Mouse (Mus musculus) c-Kit-negative CD71-positive TER-119-positive erythroid progenitor cells, embryonic 14.5 days (primary cell): ENCODE measurements around the gene Syne1.

Experiments
- DNase-seq: peaks from one replicate; pipeline ENCODE4 v3.0.0-alpha.2; 2013; ENCODE audit warnings: low read depth, low spot score

Gene Syne1

DNA sequence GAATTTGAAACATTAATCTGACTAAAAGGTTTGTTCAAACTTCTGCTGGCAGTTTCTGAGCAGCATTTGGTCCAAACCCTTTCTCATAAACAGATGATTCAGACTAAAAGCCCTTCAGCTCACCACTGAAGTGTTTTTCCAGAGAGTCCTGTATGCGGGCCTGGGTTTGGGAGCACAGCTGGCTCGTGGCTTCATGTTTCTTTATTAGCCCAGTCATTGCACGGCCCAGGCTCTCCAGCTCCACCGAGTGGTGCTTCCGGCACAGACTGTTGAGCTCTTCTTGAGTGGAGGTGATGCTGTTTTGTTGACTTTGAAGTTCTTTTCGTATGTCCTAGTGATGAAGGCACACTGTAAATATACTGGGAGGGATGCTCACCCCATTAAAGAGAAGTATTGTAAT is 245.7 kb downstream of the Syne1 start:
- DNase-seq, result no peak

DNA sequence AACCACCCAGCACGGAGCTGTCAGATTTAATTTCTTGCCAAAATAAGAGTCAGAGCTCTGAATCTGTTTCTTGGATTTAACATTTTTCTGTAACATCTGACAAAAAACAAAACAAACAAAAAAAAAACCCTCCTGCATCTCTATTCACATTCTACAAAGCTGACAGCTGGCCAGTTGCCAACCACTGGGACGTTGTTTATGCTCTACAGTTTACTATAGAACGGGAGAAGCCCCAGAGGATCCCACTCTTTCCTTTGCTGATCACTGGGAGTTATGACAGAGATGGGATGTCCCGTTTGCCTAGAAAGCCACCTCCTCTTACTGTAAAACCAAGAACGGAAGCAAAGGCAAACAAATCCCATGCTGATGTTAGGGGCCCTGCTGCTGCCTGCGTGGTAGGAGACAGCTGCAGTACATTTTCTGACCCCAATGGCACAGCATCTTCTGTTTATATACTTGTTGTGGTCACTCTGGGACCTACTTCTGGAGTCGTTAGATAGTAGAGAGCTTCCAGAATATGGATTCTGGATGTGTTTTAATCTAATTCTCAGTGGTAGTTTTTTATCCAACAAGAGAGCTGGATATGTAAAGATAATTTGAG is 255.9 kb downstream of the Syne1 start:
- DNase-seq, result no peak

DNA sequence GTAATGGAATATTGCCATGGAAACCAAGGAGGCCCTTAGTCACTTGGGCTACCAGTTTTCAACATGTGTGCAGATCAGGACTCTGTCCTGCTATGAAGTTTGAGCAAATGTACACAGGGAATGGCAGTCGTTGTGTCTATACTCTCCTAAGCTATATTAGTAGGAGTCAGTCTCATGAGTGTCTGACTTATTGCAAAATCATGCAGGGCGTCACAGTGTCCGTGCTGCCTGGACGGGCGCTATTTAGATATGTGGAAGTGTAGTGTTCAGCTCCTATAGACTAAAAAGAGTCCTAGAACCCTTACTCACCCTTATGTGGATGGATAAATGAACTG is 261.7 kb downstream of the Syne1 start:
- DNase-seq, result no peak

DNA sequence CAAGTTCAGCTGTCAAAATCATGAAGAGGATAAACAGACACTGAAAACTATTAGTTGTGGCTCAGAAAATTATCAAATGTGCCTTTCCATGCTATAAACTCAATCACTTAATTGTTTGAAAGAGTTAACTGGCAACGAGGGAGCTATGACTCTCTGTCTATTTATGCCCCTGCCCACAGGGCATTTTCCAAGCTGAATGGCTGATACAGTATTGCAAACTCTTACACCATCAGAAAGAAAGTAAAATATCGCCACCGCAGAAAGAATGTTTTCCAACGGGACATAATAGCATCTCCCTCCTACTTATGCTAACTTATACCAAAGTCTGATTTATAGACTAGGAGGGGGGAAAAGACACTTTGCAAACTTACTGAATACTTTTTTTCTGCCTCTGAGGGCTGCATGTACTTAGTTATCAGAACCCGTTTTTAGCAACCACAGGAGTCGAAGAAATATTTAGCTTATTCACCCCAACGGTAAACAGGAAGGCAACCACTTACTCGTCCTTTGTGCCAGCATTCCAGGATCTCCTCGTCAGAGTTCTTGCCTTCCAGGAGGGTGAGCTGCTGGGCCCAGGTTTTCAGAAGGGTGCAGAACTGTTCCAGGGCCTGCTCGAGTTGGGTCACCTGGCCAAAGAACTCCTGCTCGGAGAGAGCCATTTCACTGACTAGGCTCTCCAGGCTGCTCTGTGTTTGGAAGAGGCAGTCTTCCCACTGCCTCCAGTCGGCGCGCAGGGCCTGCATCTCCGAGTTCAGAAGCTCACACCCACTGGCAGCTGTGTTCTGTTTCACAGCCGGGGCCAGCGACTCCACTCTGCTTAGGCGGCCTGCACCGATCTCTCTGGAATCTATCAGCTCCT is 262.3 kb downstream of the Syne1 start:
- DNase-seq, result no peak

DNA sequence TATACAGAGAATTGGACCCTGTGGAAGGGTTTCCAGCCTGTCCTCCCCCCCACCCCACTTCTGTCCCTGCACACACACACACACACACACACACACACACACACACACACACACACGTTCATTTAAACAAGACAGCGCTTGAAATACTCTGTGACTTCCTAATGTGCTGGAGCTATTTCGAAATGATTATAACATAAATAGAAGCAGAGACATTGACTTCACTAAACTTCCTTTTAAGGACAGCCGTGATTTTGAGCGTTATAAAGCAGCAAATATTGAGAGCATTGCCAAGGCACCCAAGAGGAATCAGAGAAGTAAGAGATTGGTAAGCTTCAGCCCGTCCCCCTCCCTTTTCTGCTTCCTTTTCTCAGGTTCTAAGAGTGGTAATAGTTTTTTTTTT is 263.0 kb downstream of the Syne1 start:
- DNase-seq, result no peak

DNA sequence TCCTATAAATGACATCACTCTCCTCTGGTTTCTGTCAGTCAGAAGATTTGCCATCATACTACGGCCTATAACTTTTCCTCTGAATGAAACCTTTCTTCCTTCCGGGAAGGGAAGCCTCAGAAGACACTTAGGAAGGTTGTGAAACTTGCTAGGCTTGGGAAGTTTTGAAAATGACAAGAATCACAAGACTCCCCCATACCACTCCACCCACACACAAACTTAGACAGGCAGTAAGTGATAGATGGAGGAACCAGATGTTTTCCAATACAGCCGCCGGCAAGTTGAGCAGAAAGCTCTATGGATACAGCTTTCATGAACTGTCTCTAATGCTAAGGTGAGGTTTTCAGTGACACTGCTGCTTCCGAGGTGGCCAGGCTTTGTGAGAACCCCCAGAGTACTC is 275.5 kb downstream of the Syne1 start:
- DNase-seq, result no peak

DNA sequence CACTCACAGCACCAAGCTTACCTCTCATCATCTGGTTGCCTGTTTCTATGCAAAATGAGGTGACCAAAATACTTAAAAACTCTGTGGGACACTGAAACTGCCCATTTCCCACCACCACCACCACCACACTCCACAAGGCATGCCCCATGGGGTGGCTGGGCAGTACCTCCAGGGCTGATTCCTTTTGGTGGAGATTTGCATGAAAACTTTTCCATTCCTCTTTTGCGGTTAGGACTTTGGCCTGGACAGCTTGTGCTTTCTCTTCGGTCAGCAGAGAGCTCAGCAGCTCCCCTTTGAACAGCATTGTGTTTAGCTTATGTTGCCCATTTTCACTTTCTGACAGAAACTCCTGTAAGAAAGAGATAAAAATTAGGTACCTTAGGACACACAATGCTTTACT is 280.6 kb downstream of the Syne1 start:
- DNase-seq, result no peak

DNA sequence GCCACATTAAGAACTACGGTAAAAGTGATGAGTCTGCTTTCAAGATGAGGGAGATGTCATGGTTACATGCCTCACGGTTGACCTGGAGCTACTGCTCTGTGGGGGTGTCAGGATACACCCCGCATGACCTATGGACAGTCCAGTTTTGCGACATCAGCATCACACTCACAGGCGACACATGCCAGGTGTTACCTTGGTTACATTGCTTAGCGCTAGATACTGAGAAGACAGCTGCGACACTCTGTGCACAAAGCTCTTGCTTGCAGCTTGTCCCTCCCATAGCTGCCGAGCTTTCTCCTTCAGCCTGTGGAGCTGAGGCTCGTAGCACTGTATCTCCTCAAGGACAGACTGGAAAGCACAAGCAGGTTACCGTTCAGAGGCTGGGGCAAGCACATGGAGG is 286.9 kb downstream of the Syne1 start:
- no peak for DNase-seq

DNA sequence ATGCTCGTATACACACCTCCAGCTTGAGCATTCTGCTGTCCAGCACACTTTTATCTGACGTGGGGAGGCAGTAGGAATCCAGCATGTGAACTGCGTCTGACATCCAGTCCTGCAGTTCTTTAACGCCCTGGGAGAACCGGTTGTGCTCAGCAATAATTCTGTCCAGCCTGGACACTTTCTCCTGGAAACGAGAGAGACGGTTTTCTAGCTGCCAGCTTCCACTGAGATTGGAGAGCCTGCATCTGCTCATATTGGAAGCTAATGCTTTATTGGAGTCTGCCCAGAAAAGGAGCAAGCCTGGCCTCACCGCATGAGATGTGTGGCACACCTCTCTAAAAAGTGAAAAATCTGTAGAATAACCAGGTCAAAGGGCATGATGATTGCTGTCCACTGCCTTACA is 288.6 kb downstream of the Syne1 start:
- no peak for DNase-seq

DNA sequence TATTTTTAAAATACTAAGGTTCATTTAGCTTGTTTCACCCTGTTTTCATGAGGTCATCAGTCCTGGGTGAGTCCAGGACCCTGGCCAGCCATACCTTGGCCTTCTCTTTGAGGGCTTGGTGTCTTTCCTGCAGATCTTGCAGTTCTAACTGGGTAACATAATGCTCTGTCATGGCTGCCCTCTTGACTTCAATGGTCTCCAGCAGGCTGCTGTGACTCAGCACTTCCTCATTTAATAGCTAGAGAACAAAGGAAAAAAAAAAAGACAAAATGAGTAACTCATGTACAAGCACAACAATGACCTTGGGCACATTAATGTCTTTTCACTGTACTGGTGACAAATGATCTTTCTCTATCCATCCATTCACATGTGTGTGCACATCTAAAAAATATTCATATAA is 294.6 kb downstream of the Syne1 start:
- no peak for DNase-seq

DNA sequence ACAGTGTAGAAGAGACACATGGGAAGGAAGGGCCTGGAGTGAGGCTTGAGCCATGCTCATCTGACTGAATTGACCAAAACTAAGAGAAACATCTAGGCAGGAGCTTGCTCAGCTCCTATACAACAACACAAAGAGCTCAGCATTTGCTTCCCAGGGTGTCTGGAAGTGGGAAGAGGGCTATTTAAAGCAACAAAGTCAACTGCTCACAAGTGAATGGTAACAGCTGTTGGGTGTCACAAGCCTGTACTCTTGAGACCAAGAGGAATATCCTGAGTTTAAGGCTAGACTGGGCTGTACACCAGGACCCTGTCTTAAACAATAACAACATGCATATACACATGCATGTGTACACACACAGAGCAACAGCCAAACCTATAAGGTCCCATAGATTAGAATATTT is 297.5 kb downstream of the Syne1 start:
- no peak for DNase-seq

DNA sequence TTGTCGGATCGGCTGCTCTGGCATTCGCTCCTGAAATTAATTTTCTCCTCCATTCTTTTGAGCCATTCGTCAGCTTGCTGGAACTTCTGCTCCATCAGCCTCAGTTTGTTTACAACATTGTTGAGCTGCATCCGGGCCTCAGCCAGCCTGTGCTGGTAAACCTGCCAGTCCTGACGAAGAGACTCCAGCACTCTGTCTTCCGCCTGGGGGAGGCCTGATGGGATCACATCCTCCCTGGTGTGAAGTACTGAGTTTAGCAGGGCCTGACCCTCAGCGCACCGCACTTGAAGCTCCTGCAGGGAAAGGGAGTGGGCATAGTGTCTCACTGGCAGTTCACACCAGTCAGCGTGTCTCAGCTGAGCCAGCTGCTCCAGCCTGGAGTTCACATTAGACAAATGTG is 300.6 kb downstream of the Syne1 start:
- DNase-seq, result no peak

DNA sequence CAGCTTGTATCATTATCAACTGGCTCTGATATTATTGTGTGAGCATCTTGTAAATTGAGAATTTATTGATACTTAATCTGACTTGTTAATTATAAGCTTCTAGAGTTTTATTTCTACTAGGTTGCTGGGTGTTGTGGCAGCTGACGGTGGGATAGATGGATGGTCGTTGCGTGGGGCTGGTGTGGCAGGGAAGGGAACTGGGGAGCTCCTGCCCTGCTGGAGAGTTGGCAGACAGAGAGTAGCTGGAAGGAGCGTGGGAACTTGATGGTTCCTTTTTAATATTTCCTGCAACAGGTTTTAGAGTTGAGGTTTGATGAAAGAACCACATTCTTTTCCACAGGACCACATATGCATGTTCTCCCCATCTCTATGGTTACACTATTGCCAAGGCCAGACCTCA is 311.6 kb downstream of the Syne1 start:
- DNase-seq, result no peak

DNA sequence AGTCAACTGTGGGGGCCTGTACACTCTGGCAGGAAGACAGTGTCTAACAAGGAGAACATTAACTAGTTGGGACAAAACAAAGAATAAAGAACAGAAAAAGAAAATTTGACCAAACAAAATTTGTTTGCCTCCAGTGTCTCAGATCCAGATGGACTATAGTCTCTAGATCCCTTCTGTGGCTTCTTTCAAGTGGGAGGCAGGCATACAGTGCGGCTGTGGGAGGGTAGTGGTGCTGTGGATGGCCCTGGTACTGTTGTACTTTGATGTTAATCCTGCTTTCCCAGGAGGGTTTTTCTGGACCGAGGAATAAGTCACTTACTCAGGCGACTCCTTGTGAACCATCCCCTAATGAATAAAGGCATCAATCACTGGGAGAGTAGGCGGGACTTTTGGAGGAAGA is 314.4 kb downstream of the Syne1 start:
- no peak for DNase-seq

DNA sequence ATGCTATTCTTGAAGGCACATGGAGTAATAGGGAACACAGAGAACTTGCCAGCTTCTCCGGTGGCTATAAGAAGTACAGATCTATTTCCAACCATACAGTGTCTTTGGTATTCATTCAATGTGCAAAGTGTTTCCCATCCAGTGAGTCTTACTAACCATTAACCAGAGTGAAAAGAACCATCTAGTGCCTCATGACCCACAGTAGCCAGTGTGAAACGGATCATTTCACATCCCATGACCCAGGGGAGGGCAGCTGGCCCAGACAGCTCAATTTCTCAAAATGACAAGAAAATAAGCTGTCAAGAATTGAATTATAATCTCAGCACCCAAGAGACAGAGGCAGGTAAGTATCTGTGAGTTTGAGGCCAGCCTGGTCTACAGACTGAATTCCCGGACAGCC is 315.1 kb downstream of the Syne1 start:
- no peak for DNase-seq

DNA sequence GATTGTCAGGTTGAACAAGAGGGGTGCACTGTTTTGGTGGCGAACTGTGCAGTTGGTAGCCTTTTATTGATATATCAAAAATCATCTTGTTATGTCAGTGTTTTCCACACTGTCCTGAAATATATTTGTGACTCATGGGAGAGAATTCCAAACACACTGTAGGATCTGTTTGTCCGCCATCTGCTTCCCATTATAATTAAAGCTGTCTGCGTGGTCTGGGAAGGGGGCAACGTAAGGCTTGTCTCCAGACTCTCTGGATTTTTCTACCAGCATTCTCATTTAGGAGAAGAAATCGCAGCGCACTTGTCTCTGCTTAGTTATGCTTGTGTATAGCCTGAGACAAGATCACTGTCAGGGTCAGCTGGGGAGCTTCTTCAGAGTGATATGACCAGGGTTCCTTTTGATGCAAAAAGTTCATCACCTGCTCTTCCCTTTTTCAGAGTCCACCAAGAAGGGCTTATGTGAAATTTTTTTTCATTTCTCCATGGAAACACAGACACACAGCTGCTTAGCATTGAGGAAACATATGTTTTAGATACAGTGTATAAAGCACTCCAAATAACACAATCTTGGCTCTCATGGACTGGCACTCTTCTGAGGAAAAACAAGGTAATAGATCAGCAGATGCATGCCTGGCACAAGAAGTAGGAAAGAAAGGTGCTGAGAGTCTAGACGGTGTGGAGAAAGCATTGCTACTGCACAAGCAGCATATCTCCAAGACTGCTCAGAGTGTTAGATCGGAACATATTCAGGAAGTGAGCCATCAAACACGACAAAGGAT is 316.4 kb downstream of the Syne1 start:
- DNase-seq, result no peak

DNA sequence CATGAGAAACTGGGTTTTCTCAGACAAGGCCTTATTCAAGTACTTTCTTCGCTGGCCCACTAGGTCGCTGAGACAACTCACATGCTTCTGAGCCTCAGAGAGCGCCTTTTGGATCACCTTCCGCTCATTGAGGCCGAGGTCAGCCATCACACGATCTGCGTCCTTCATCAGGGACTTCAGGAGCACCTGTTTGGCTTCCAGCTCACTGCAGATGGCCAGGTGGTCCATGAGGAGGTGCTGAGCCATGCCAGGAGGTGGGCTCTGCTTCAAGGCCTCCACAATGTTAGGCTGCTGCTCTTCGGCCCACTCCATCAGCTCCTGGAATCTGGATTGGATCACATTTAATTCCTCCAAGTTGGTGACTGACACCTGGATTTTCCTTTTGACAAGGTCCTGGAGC is 322.2 kb downstream of the Syne1 start:
- DNase-seq, result no peak

DNA sequence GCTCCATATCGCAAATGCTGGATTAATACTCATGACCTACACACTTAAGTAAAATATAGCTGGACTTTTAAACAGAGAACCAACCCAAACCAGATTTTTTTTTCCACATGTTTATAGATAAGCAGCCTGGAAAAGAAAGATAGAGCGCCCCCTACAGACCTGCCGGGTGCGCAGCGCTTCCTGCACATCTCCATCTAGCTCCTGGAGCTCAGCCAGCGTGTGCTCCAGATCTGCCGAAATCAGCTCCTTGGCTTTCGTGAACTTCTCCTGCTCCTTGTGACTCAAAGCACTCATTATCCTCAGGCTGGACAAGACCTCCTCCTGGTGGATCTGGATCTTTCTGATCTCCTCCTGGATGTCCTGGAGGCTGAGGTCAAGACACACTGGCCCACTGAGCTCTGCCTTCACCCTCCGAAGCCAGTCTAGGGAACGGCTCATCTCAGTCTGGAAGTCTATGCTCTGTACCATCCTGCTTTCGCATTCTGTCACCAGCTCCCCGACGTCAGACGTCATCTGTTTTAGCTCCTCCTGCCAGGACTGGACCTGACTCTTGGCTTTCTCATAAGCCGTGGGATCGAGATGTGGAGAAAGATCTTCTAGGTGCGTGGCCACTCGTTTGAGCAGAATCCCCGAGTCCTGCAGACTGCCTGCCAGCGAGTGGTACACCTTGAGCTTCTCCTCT is 323.7 kb downstream of the Syne1 start:
- no peak for DNase-seq

DNA sequence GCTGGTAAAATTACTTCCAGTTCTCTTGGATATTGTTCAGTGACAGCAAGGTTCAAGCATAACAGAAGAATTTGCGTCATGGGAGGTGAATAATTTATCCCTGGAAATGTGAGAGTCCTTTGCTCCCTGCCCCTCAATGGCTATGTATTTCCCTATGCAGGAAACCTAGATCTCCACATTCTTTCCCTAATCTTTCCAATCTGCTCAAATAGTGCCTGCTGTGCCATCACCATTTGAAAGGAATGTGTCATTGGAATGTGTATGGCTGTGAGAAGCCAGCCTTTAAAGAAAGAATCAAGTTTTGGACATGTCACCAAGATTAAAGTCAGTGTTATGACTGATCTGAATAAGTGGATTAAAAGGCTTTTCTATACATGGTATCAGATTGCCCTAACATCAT is 335.3 kb downstream of the Syne1 start:
- no peak for DNase-seq

DNA sequence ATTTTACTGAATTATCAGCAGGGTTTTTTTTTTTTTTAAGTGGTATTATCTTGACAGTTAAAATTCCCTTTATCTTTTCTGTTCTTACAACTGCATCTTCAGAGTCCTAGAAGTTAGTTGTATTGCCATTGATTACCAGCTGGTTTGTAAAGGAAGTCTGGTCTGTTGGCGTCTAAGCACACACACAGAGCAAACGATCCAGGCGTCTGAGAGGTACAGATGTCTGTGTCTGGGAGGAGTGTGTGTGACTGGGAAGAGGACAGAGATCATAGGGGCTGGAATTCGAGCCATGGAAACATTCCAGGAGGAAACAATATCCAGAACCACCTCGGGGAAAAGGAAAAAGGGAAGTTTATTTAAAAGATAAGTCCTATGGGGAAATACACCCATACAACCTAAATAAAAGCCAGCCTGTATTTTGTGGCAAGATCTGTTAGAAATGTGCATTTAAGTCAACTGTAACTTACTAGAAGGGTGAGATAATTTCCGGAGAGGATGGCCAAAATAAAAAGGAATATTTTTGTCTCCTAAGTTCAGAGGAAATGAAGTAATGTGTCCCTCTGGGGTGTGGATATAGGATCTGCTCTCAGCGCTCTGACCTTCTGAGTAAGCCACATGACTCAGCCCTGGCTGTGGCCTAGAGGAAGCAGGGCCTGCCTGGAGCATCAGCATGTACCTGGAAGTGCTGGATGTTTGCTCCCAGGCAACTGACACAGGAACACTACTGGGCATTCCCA is 343.2 kb downstream of the Syne1 start:
- DNase-seq, result no peak

DNA sequence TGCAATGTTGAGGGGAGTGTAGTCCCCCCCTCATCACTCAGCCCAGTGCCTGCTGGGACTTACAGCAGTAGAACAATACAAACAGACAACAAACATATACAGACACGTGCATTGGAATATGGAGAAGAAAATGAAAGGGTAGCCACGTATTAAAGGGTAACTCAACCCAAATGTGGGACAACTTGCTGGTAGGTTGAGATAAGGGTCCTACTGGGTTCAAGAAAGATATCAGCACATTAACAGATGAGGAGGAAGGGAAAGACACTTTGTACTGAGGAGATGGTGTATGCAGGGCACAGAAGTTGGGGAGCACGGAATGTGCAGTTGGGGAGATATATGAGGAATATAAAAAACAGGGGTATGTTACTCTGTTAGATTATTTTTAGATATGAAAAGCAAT is 345.3 kb downstream of the Syne1 start:
- DNase-seq, result peak; percentile 34

DNA sequence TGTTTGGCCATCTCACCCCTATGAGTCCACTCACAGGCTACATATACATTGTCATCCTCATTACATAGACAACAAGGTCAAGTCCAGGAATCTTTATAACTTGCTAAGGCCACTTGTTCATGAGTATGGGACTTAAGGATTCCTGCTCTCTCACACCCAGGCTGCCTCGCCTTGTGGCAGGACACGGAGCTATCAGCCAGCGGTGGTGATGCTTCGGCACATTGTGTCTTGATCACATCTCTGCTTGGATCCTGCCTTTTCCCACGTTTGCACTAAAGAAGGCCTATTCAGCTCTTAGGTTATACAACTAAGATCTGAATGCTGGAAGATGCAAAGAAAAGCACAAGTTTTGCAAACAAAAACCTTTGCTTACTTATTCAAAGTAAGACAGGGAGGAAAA is 345.7 kb downstream of the Syne1 start:
- DNase-seq, result no peak
